Mouse (Mus musculus) 3134 (cell line): ENCODE results near the gene Mip.
A peak's percentile ranks its signal among the peaks of the same experiment; 100 is the strongest.
"Not testable (repeated sequence)": the region's sequence is repeated elsewhere in the genome, so short reads cannot be mapped to it uniquely, and the experiment has no call there.

Source experiments
- DNase-seq: peaks from one replicate; pipeline ENCODE4 v3.0.0-alpha.2; 2011; ENCODE audit warnings: low spot score; ENCODE audit not compliant: insufficient read length; ENCODE audit errors: extremely low read depth

Mip gene

DNA sequence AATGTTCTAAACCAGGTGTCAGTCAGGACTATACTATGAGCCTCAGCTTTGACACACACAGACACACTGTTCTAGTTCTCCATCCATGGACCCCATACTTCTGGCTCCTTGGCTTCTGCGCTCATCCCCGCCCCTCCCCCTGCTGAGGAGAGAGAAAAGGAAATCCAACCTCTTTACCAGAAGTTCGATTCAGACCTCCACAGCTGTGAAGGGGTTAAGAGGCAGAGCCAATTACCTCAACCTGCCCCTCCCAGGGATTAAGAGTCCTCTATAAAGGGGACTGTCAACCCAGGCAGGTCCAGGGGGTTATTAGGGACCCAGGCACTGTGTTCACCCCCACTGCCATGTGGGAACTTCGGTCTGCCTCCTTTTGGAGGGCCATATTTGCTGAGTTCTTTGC lies at the start of gene Mip:
Gene Mip (plus strand): TSS at position 301 of the 400 bp plus-strand sequence.
- no peak for DNase-seq

DNA sequence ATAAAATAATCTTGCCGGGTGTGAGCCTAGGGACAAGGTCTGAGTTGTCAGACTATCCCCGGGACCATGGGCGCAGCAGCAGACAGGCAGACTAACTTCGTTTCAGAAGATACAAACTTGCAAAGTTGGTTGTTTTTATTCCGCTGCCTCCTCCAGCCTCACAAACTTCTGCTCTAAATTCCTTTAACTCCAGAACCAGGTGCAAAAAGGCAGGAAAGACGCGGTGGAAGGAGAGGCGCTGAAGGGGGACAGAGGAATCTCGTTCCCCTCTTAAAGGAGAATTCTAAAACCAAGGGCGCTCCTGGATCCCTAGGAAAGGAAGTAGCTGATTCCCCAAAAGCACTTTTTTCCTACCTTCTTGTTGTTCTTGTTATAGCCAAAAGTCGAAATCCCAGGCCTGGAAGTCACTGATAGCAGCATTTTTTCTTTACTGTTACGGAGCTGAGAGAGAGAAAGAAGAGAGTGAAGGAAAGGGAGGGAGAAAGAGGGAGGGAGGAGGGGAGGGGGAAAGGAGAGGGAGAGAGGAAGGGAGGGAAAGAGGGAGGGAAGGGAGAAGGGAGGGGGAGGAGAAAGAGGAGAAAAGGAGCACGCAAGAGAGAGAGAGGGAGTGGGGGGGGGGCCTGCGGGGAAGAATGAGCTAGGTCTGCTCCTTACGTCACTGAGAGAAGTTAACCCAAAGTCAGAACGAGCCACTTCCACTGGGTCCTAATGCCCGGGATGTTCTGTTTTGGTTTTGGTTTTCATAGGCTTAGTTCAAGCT lies 49.5 kb upstream of the Mip start:
- DNase-seq: peak; percentile 83

DNA sequence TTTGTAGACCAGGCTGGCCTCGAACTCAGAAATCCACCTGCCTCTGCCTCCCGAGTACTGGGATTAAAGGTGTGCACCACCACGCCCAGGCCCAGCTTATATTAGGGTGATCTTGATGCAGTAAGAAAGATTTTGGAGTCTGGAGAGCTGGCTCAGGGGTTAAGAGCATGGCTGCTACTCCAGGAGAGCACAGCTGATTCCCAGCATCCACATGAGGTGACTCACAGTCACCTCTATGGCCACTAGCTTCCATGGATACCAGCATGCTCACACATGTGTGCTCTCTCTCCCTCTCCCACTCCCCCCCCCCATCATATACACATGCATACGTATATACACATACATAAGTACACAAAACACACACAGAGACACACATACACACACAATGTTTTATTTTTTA lies 48.3 kb upstream of the Mip start:
- DNase-seq: no peak

DNA sequence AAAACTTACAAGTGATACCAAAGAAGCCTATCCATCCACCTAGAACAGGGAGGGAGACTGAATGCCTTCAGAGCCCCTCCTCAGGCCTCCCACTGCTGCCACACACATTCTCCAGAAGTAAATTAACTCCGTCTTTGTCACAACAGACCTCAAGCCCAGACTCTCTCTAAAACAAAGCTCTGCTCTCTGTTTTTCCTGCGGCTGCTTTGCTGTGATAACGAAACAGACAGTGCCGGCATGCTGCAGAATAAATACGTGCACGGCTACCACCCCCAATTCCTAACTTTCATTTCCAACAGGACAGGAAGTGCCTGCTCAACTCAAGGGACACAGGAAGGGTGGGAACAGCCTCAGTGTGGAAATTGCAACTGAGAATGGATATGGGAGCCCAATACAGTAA lies 45.6 kb upstream of the Mip start, which contains the start of gene Rbms2:
Gene Rbms2 (minus strand): TSS at position 309 of the 400 bp plus-strand sequence.
- no peak for DNase-seq

DNA sequence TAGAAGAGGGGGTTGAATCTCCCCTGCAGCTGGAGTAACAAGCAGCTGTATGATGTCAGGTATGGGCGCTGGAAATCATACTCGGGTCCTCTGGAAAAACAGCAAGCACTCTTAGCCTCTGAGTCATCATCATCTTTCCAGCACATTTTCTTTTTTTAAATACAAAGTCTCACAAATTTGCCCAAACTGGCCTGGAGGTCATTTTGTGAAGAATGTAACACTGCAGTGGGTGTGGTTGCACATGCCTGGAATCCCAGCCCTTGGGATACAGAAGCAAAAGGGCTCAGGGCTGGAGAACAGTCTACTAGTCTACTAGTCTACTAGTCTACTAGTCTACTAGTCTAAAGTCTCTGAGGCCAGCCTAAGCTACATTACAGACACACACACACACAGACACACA lies 41.3 kb upstream of the Mip start:
- DNase-seq: peak; percentile 39

DNA sequence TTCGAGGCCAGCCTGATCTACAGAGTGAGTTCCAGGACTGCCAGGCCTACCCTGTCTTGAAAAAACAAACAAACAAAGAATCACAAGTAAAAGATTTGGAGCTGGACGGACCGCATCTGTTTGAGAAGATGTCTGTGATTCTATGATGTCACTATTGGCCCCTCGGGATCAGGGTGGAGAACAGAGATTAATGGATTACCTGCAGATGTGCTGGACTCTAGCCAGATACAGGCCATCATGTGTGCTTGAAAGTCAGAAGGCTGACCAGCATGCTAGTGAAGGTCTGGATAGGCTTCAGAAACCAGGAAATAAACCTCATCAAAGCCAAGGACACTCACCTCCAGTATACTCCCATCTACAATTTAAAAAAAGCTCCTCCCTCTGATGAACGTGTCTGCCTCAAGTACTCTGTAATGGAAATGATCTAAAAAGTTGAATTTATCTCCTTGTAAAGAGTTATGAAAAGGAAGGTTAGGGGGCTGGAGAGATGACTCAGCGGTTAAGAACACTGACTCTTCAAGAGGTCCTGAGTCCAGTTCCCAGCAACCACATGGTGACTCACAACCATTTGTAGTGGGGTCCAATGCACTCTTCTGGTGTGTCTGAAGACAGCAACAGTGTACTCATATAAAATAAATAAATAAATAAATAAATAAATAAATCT lies 40.2 kb upstream of the Mip start:
- DNase-seq: peak; percentile 72

DNA sequence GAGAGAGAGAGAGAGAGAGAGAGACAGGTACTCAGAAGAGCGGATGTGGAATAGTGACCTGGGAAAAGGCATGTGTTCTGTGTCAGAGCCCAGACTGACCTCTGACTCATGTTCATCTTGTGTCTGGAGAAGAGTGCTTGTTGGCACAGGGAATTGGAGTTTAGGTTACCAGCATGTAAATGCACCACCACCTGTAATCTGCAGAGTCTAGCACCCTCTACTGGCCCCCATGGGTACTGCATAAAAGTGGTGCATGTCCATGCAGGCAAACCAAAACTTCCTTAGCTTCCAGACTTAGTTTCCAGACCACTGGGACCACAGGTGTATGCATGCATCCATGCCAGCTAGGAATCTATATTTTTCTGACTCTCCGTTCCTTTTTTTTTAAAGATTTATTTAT lies 39.7 kb upstream of the Mip start:
- peak; percentile 82 for DNase-seq

DNA sequence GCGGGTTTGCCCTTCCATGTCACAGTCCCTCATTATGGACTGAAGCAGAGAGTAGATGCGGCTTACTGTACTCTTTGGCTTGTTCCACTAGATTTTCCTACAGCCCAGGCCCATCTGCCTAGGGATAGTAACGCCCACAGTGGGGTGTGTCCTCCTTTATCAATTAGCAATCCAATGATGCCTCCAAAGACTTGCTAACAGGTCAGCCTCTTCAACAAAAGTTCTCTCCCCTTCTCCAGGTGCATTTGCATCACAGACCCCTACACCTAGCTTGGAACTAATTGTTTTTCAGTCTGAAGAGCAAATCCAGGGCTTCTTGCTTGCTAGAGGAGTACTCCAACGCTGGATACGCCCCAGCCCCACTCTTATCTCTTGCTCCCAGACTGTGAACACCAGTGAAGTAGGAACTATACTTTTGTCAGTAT lies 38.4 kb upstream of the Mip start:
- DNase-seq: no peak

DNA sequence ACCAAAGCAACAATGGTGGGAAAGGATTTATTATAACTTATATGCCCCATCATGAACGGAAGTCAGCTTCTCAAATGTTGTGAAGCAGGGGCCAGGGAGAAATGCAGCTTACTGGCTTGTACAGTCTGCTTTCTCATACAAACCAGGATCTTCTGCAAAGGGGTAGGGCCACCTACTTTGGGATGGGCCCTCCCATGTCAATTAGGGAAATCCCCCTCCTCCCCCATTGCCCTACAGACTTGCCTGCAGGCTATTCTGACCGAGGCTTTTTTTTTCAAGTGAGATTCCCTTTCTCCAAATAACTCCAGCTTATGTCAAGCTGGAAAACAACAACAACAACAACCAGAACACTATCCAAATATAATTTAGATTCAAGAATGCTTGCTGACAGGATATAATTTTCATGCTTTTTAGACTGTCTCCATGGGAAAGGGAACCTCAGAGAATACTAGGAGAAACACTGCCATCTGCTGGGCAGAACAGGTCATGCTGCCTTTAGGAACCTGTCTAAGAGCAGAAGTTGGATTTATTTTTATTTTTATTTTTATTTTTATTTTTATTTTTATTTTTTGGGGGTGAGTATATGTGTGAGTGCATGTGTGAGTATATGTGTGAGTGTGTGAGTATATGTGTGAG lies 37.3 kb upstream of the Mip start:
- no peak for DNase-seq

DNA sequence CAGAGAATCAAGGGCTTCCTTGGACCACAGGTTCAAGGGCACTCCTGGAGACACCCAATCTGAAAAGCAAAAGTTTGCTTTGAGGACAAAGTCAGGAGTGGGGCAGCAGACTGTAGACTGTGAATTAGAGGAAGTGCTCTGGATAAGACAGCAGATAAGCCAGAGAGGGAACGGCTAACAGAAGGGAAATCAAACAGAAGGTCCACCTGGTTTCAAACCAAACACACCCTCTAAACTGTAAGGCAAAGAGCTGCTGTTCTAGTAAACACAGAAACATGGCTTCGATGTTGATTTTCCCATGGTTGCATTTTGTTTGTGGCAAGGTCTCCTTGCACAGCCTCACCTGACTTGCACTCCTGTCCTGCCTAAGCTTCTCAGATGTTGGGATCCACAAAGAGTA lies 34.2 kb upstream of the Mip start:
- DNase-seq: no peak

DNA sequence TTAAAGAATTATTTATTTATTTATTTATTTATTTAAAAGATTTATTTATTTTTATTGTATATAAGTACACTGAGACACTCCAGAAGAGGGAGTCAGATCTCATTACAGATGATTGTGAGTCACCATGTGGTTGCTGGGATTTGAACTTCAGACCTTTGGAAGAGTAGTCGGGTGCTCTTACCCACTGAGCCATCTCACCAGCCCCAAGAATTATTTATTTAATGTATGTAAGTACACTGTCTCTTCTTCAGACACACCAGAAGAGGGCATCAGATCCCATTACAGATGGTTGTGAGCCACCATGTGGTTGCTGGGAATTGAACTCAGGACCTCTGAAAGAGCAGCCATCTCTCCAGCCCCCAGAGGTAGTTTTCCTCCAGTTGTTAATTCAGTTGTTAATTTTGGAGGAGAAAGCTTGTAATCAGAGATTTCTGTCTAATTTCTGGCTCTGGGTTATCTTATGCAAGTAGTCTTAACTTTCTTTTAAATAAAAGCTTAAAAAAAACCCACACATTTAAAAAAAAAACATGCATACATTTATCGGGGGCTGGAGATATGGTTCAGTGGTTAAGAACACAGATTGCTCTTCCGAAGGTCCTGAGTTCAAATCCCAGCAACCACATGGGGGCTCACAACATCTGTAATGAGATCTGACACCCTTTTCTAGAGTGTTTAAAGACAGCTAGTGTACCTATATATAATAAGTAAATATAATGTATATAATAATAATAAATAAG lies 33.4 kb upstream of the Mip start:
- not testable (repeated sequence) for DNase-seq

DNA sequence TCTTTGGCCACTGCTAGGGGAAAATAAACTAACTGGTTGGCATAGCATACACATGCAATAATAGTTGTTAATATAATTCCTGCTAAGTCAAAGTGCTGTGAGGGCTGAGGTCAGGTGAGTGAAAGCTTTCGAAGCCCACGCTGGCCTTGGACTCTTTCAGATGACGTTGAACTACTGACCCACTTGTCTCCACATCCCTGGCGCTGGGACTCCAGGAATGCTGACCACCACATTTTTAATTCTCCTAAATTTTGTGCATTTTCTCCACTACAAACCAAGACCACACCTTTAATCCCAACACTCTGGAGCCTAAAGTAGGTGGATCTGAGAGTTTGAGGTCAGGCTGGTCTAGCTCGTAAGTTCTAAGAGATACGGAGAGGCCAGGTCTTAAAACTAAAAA lies 32.5 kb upstream of the Mip start:
- DNase-seq: no peak

DNA sequence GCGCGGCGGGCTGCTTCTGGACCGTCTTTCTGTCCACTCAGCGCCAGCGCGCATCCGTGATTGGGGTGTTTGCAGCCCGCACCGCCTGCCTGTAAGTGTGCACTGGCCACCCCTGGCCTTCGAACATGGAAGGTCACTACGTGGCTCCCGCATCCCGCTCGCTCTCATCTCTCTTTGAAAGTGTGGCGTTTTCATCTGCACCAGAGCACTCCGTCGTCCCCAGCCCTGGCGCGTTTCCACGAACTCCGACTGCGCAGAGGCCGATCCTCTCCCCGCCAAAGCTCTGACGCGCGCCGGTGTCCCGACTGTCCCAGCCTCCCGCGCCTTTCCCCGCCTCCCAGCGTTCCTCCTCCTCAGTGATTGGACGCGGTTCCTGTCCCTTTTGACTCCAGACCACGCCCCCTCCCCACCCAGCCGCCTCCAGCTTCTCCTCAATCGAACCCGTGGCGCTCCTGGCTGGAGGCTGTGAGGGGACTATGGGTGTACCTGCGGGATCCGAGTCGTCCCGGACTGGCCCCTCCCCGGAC lies 31.6 kb upstream of the Mip start, which contains the start of gene Gls2:
Gene Gls2 (plus strand): TSS at position 434 of the 527 bp plus-strand sequence.
- peak; percentile 95 for DNase-seq

DNA sequence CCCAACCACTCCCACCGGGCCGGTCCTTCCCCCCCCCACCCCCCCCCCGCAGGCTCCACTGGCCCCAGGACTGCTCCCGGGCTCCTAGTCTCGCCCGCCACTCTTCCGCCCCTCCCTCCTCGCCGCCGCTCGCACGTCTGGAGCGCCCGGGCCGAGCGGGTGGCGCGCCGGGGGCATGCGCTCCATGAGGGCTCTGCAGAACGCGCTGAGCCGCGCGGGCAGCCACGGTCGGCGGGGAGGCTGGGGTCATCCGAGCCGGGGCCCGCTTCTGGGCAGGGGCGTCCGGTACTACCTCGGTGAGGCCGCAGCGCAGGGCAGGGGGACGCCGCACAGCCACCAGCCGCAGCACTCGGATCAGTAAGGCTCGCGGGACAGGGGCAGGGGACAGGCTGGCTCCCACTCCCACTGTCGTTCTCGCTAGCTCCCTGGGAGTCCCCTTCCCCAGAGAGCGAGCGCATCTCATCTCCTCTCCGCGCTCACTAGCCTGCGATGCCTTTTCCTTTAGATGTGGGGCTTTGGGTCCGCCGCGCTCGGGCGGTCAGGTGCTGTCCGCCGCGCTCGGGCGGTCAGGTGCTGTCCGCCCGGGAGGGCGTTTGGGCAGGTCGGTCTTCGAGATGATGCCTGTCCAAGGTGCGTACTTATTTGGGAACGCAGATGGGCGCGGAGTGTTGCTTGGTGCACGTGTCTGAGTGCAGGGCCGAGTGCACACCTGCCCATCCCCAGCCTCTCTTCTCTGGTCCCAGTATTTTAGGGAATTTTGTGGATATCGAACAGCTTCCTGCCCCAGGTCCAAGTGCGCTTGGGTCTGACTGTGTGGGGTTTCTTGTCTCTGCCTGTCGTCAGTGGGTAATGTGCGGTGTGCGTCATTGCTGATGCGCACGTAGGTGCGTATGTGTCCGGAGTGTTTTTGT lies 30.8 kb upstream of the Mip start:
- peak; percentile 60 for DNase-seq

DNA sequence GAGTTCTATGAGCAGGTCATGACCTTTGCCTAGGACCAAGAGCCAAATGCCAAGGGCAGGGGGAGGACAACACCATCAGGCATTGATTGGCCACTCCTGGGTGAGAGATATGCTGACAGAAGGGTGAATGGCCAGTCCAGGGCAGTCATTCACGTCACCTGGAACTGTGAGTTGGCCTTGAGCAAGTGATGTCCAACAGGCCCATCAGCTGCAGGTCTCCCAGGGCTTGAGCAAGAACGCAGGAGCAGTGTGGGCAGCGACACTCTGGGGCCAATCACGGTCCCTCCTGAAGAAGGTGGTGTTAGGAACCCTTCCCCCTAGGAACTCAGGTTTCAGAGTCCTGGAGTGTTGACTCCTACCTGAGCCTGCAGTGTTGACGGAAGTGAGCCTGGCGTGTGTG lies 23.8 kb upstream of the Mip start:
- no peak for DNase-seq

DNA sequence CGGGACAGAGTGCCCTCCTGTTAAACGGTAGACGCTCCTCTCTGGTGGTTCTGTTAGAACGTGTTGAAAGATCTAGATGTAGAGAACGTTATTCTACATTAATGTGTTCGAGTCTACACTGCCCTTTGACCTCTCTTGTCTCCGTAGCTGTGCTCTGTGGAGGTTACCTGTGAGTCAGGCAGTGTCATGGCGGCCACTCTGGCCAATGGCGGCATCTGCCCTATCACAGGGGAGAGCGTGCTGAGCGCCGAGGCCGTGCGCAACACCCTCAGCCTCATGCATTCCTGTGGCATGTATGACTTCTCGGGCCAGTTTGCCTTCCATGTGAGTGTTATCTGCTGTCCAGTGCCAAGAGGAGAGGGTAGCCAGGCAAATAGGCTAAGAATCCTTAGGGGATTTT lies 20.7 kb upstream of the Mip start:
- no peak for DNase-seq

DNA sequence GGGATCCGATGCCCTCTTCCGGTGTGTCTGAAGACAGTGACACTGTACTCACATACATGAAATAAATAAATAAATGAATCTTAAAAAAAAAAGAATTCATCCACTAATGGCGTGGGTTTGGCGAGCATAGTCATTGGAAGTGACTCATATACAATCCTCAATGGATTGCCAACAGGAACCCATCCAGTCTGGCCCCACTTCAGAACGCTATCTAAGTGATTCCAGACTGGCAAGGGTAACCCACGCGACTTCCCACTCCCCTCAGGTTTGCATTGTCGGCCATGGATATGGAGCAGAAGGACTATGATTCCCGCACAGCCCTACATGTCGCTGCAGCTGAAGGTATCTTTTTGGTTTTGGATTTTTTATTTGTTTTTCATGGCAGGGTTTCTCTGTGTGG lies 17.3 kb upstream of the Mip start:
- no peak for DNase-seq

DNA sequence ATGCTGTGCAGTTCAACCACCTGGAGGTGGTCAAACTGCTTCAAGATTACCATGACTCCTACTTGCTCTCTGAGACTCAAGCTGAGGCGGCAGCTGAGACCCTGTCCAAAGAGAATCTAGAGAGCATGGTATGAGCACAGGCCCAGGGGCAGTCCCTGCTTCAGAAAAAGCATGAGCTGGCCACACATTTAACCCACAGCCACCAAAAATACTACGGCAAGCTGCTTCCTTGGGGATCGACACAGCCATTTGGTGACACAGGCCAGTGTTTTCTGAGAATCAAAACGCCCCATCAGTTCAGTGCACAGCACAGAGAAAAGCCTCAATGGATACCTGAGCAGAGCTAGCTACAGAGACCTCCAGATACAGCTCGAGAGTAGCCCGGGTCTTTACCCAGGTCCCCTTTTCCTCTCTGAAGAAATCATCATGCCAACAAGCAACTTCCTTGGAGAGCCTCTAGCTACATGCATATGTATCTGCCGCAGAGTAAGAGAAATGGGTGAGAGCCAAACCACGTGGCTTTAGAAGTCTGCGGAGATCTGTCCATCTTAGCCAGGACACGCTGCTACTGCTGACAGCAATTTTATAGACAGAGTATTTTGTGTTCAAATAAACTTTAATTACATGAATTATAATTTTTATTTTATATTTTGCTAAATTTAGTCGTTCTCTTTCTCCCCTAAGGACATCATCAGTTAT lies 16.2 kb upstream of the Mip start:
- DNase-seq: no peak

DNA sequence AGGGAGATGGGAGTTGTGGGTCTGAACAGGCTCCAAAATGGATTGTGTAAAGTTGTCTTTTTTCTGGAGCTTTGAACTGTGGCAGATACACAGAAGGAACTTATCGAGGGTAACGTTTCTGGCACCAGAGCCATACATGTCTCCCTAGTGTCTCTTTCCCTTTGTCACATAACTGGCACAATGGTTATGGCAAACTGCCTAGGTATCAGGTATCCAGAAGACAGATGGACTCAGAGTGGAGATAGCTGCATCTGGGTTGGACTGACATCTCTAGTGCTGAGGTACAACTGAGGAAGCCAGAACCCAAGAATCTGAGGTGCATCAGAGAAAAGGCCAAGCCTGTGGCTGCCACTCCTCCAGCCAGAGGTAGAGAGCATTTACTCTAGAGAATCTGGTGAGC lies 15.5 kb upstream of the Mip start:
- DNase-seq: no peak
